Mouse (Mus musculus) C2C12 (cell line): Measurements from ENCODE around the gene Tmem232.

Experiments used
- CTCF ChIP-seq: IDR thresholded peaks from one replicate; pipeline ENCODE4 v1.5.1; 2011; ENCODE audit not compliant: control insufficient read depth, insufficient read depth, insufficient read length
- MYOD1 ChIP-seq: IDR thresholded peaks from one replicate; pipeline ENCODE4 v1.6.1; 2011; ENCODE audit warnings: low read depth; ENCODE audit not compliant: control insufficient read depth, insufficient read length
- USF1 ChIP-seq: IDR thresholded peaks from one replicate; pipeline ENCODE4 v1.6.1; 2011; ENCODE audit warnings: low read depth, mild to moderate bottlenecking, control low read depth, moderate library complexity

DNA sequence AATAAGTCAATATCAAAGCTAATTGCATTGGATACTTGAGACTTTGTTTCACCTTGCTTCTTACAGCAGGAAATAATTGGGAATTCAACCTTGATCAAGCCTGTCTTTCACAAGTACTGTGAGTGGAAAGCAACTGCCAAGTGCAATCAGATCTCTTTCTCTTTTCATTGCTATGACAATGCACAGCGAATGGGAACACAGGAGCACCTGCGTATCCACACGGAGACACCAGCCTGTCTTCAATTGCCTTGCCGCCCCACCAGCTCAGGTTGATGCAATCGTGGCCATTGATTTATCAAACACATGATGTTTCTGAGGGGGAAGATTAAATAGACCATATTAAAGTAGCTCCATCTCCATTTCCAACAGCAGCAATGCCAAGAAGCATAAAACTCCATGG is 296.9 kb downstream of the Tmem232 start:
- TF ChIP-seq MYOD1 (no peak), CTCF (no peak), USF1 (no peak)
